Mouse (Mus musculus) NIH3T3 (cell line): ENCODE data around the gene Lrrc74b.
"Not testable (repeated sequence)": the region's sequence is repeated elsewhere in the genome, so short reads cannot be mapped to it uniquely, and the experiment has no call there.

ENCODE experiments used
- DNase-seq: peaks from one replicate; pipeline ENCODE4 v3.0.0-alpha.2; 2012; ENCODE audit warnings: low read depth

The Lrrc74b gene

GRCm38 (mm10) chr16:17561128-17561750 lies at the start of gene Lrrc74b:
Lrrc74b (minus strand) TSS chr16:17561247.
- peak; percentile 79 for DNase-seq

- DNase-seq, result no peak
Measured at GRCm38 (mm10) chr16:17605684-17606083, 44.6 kb upstream of the Lrrc74b start.

- DNase-seq, result no peak
Measured at GRCm38 (mm10) chr16:17604941-17605340, 43.9 kb upstream of the Lrrc74b start.

- DNase-seq, result peak; percentile 24
Measured at GRCm38 (mm10) chr16:17600944-17601562, 40.0 kb upstream of the Lrrc74b start.

- no peak for DNase-seq
Measured at GRCm38 (mm10) chr16:17590731-17591130, 29.7 kb upstream of the Lrrc74b start.

- DNase-seq, result no peak
Measured at GRCm38 (mm10) chr16:17584555-17584954, 23.5 kb upstream of the Lrrc74b start.

GRCm38 (mm10) chr16:17583064-17583463 lies 22.0 kb upstream of the Lrrc74b start, which contains the start of gene Slc7a4:
Slc7a4 (minus strand) TSS chr16:17583214.
- peak; percentile 54 for DNase-seq

- no peak for DNase-seq
Measured at GRCm38 (mm10) chr16:17576825-17577215, 15.8 kb upstream of the Lrrc74b start.

- peak; percentile 17 for DNase-seq
Measured at GRCm38 (mm10) chr16:17575870-17576824, 15.1 kb upstream of the Lrrc74b start.

- peak; percentile 38 for DNase-seq
Measured at GRCm38 (mm10) chr16:17566186-17566585, 5.1 kb upstream of the Lrrc74b start.

GRCm38 (mm10) chr16:17564771-17565170 lies 3.7 kb upstream of the Lrrc74b start:
- no peak for DNase-seq

GRCm38 (mm10) chr16:17564221-17564620 lies 3.2 kb upstream of the Lrrc74b start:
- peak; percentile 18 for DNase-seq

GRCm38 (mm10) chr16:17563580-17563979 lies 2.5 kb upstream of the Lrrc74b start:
- no peak for DNase-seq

- peak; percentile 84 for DNase-seq
Measured at GRCm38 (mm10) chr16:17561751-17562208, 733 bp upstream of the Lrrc74b start, which contains the start of gene P2rx6. P2rx6 (plus strand) TSS chr16:17561885.

- no peak for DNase-seq
Measured at GRCm38 (mm10) chr16:17559396-17560027, 1.5 kb downstream of the Lrrc74b start.

GRCm38 (mm10) chr16:17558811-17559210 lies 2.2 kb downstream of the Lrrc74b start:
- no peak for DNase-seq

- peak; percentile 83 for DNase-seq
Measured at GRCm38 (mm10) chr16:17557947-17558480, 3.0 kb downstream of the Lrrc74b start.

- no peak for DNase-seq
Measured at GRCm38 (mm10) chr16:17556907-17557306, 4.1 kb downstream of the Lrrc74b start.

GRCm38 (mm10) chr16:17556180-17556579 lies 4.9 kb downstream of the Lrrc74b start:
- DNase-seq, result no peak

- not testable (repeated sequence) for DNase-seq
Measured at GRCm38 (mm10) chr16:17554702-17555101, 6.3 kb downstream of the Lrrc74b start.

GRCm38 (mm10) chr16:17553910-17554685 lies 6.9 kb downstream of the Lrrc74b start:
- peak; percentile 56 for DNase-seq
